Comparison of ENCODE assay signal across 10 mouse cellular contexts in genomic region chr2:102598911-102599721, GRCm38 (mm10). TPM values are rescaled to one million over a fixed set of nuclear protein-coding genes. Genes with fewer than 3 reads are reported as not detected.
DNase-seq lines count a peak whose midpoint lies in the region; ATAC-seq and TF ChIP-seq lines count a peak whose summit lies in the region.
"Had no signal": no experiment of that assay in that cellular context is flagged by ENCODE, and none has a peak within 500 bp of the region (broad histone marks: within the 10 kb centered on the region; RNA-seq: fewer than 3 reads in every experiment).

No protein-coding gene starts in this region.

- TF ChIP-seq CTCF in cerebellum, adult 2 months (IDR thresholded peaks at IDR 0.05; ENCODE audit: borderline replicate concordance, insufficient read depth, low read depth, low read length), result no peak

- no peak for TF ChIP-seq POLR2A in cerebellum, adult 2 months (IDR thresholded peaks at IDR 0.05; ENCODE audit: borderline replicate concordance, insufficient read depth, low read length)

- no peaks in the 10 kb centered on the region for H3K36me3 ChIP-seq in forebrain, embryonic 13.5 days (ENCODE audit: poor library complexity, severe bottlenecking)
- H3K36me3 ChIP-seq in midbrain, embryonic 16.5 days (ENCODE audit: control insufficient read depth, insufficient read depth, low read length), result no peaks in the 10 kb centered on the region
- H3K36me3 ChIP-seq: embryonic facial prominence, embryonic 15.5 days had no signal

- ATAC-seq in forebrain, embryonic 13.5 days, result peak; percentile 82
- peak; percentile 89 for ATAC-seq in midbrain, embryonic 16.5 days
- ATAC-seq: inflammation-experienced regulatory T-cells, adult 6 months had no signal

- DNase-seq in cerebellum, adult 2 months, result peak; percentile 19 to 40
- no peak for DNase-seq in cerebellum, adult 8-10 months
- DNase-seq in layer of hippocampus, adult 8-10 months (ENCODE audit: low spot score in 2 of 2), result peak; percentile 50 to 76
- DNase-seq in adrenal gland, adult 8-10 months, result no peak
- no peak for DNase-seq in gastrocnemius, postnatal 4 days (ENCODE audit: low spot score in 2 of 2)
- DNase-seq in T-cell, adult 2 months (ENCODE audit: low spot score), result no peak

- WGBS in cerebellum, adult 2 months, result 21% methylated on average over 2 of the region's 2 CpGs
- 29% methylated on average over 2 of the region's 2 CpGs for WGBS in forebrain, embryonic 13.5 days
- 26% methylated on average over 2 of the region's 2 CpGs for WGBS in midbrain, embryonic 16.5 days

- peaks cover 11% of the 10 kb centered on the region for H3K4me1 ChIP-seq in cerebellum, adult 2 months (ENCODE audit: control insufficient read depth, insufficient read depth, low read length)
- peaks cover 13% of the 10 kb centered on the region for H3K4me1 ChIP-seq in forebrain, embryonic 13.5 days
- peaks cover 7% of the 10 kb centered on the region; the same call in 1 of the 2 replicates for H3K4me1 ChIP-seq in midbrain, embryonic 16.5 days (ENCODE audit: control insufficient read depth, insufficient read depth, low read length)

- H3K27me3 ChIP-seq in cerebellum, adult 2 months (ENCODE audit: control insufficient read depth, insufficient read depth, low read length), result no peaks in the 10 kb centered on the region
- H3K27me3 ChIP-seq in forebrain, embryonic 13.5 days, result no peaks in the 10 kb centered on the region
- H3K27me3 ChIP-seq in midbrain, embryonic 16.5 days (ENCODE audit: control insufficient read depth, insufficient read depth, low read depth, low read length), result no peaks in the 10 kb centered on the region
- H3K27me3 ChIP-seq: embryonic facial prominence, embryonic 15.5 days had no signal

- no peak overlapping the region for H3K4me3 ChIP-seq in cerebellum, adult 2 months (replicated peaks; ENCODE audit: insufficient read depth, low read depth, low read length)
- H3K4me3 ChIP-seq in forebrain, embryonic 13.5 days, result no peak overlapping the region
- H3K4me3 ChIP-seq in midbrain, embryonic 16.5 days (ENCODE audit: low read depth, low read length), result no peak overlapping the region
- H3K4me3 ChIP-seq: embryonic facial prominence, embryonic 15.5 days had no signal

- H3K9ac ChIP-seq in forebrain, embryonic 13.5 days, result no peak overlapping the region
- no peak overlapping the region for H3K9ac ChIP-seq in midbrain, embryonic 16.5 days (ENCODE audit: low read depth, low read length)
- H3K9ac ChIP-seq: embryonic facial prominence, embryonic 15.5 days had no signal

- no peak overlapping the region for H3K4me2 ChIP-seq in forebrain, embryonic 13.5 days
- 0 out of 2 replicates have a peak overlapping the region, but pooled peaks have one; percentile 5 for H3K4me2 ChIP-seq in midbrain, embryonic 16.5 days (ENCODE audit: low read length)
- H3K4me2 ChIP-seq: embryonic facial prominence, embryonic 15.5 days had no signal

- H3K9me3 ChIP-seq in forebrain, embryonic 13.5 days (replicated peaks), result no peaks in the 10 kb centered on the region
- H3K9me3 ChIP-seq in midbrain, embryonic 16.5 days (replicated peaks; ENCODE audit: control insufficient read depth, low read length, poor library complexity, severe bottlenecking), result no peaks in the 10 kb centered on the region
- H3K9me3 ChIP-seq: embryonic facial prominence, embryonic 15.5 days had no signal

- 0 out of 2 replicates have a peak overlapping the region, but pooled peaks have one; percentile 18 for H3K27ac ChIP-seq in cerebellum, adult 2 months (ENCODE audit: insufficient read depth, low read length)
- no peak overlapping the region for H3K27ac ChIP-seq in forebrain, embryonic 13.5 days
- H3K27ac ChIP-seq in midbrain, embryonic 16.5 days (ENCODE audit: low read length), result peak overlapping the region; percentile 45
- H3K27ac ChIP-seq: embryonic facial prominence, embryonic 15.5 days had no signal

RNA-seq across cellular contexts. Expression of gene Pamr1, which starts 49.3 kb away (rescaled TPM):
- polyA plus RNA-seq in cerebellum, adult 2 months (2012; rRNA removed), result 5.0 and 5.1 TPM in 2 replicates
- 0.79 and 0.86 TPM in 2 replicates for polyA plus RNA-seq in forebrain, embryonic 13.5 days (2015; fragmentation: Nextera tagmentation; extraction: Ambion mirVana)
- 10 to 100 TPM; 10.1 to 14.4 (median 11.7) TPM for total RNA-seq in layer of hippocampus, adult 8-10 months (2022)
- polyA plus RNA-seq in midbrain, embryonic 16.5 days (2015; fragmentation: Nextera tagmentation; extraction: Ambion mirVana), result 8.4 and 9.8 TPM in 2 replicates
- total RNA-seq in adrenal gland, adult 8-10 months (2022), result 1 to 10 TPM; 1.3 to 3.3 (median 2.1) TPM
- 10 to 100 TPM; 58.4 to 62.8 TPM for total RNA-seq in gastrocnemius, postnatal 4 days (2021)
- polyA plus RNA-seq: inflammation-experienced regulatory T-cells, adult 6 months had no signal

RNA-seq across cellular contexts. Expression of gene Slc1a2, which starts 59.3 kb away (rescaled TPM):
- 190 and 219 TPM in 2 replicates for polyA plus RNA-seq in cerebellum, adult 2 months (2012; rRNA removed)
- 10.8 and 13.7 TPM in 2 replicates for polyA plus RNA-seq in forebrain, embryonic 13.5 days (2015; fragmentation: Nextera tagmentation; extraction: Ambion mirVana)
- total RNA-seq in layer of hippocampus, adult 8-10 months (2022), result 1,000 to 10,000 TPM; 1,693 to 1,901 (median 1,776) TPM
- 14.5 and 19.4 TPM in 2 replicates for polyA plus RNA-seq in midbrain, embryonic 16.5 days (2015; fragmentation: Nextera tagmentation; extraction: Ambion mirVana)
- 1 to 10 TPM in 3 of 4 experiments, under 1 TPM in 1; 0.90 to 2.2 (median 1.2) TPM for total RNA-seq in adrenal gland, adult 8-10 months (2022)
- 1 to 10 TPM; 1.2 to 1.3 TPM for total RNA-seq in gastrocnemius, postnatal 4 days (2021)

Comparison
In these comparisons a context has a peak if more than half of its experiments do, and no peak if none do; other contexts are left out.
1. DNase-seq: peak in cerebellum, adult 2 months (2 of 2) and layer of hippocampus, adult 8-10 months (2 of 2); none in cerebellum, adult 8-10 months (single experiment), adrenal gland, adult 8-10 months (single experiment), gastrocnemius, postnatal 4 days (0 of 2) and T-cell, adult 2 months (single experiment).
2. RNA of gene Slc1a2, which starts 59.3 kb away (total RNA-seq): 1,693 to 1,901 TPM in layer of hippocampus, adult 8-10 months; 1.2 to 1.3 TPM in gastrocnemius, postnatal 4 days and 0.90 to 2.2 TPM in adrenal gland, adult 8-10 months; every median in the first group is over 100 times any median in the second.